ENCODE assay signal across 16 mouse cellular contexts in genomic region chr6:49116241-49116640, GRCm38 (mm10).
"Had no signal": no experiment of that assay in that cellular context is flagged by ENCODE, and none has a peak within 500 bp of the region (broad histone marks: within the 10 kb centered on the region; RNA-seq: fewer than 3 reads in every experiment).

No protein-coding gene starts in this region.

- H3K9me3 ChIP-seq: limb, embryonic 10.5 days; megakaryocyte, embryonic 14.5 days had no signal

- ATAC-seq: midbrain, embryonic 16.5 days had no signal

- H3K9ac ChIP-seq: lung, embryonic 14.5 days had no signal

- H3K27me3 ChIP-seq: megakaryocyte, embryonic 14.5 days had no signal

- H3K27ac ChIP-seq: layer of hippocampus, adult 2 months; limb, embryonic 10.5 days had no signal

- DNase-seq: kidney, adult 11 months; kidney, postnatal 10 days; kidney, postnatal 4 days; lung, embryonic 14.5 days; lung, postnatal 10 days; lung, postnatal 4 days; right cerebral cortex, adult 18-20 months; right cerebral cortex, postnatal 25 days; thymus, adult 2 months; thymus, postnatal 36 days had no signal

- H3K4me3 ChIP-seq: layer of hippocampus, adult 2 months; limb, embryonic 10.5 days; megakaryocyte, embryonic 14.5 days had no signal

- H3K4me2 ChIP-seq: liver, embryonic 11.5 days; lung, embryonic 14.5 days; midbrain, embryonic 11.5 days had no signal
